Mouse (Mus musculus) hindbrain, embryonic 15.5 days (tissue): Measurements from ENCODE around the gene Mup16. TPM values are rescaled to one million over a fixed set of nuclear protein-coding genes. Genes with fewer than 3 reads are reported as not detected.
"Not testable (repeated sequence)": the region's sequence is repeated elsewhere in the genome, so short reads cannot be mapped to it uniquely, and the experiment has no call there.

Experiments used
- ATAC-seq: fragments of 200-750 bp; cut with Nextera tagmentation; 2 replicates; pipeline ENCODE4 v1.8.0; 2017; ENCODE audit warnings: low read depth, moderate number of reproducible peaks, moderate TSS enrichment; ENCODE audit not compliant: low FRiP score
- H3K27ac ChIP-seq: fragments of 300-500 bp; sonication (generic); replicated peaks from 2 replicates; pipeline ENCODE4 v1.5.1; 2015; ENCODE audit warnings: mild to moderate bottlenecking, inconsistent platforms
- H3K27me3 ChIP-seq: fragments of 300-500 bp; sonication (generic); 2 replicates; pipeline ENCODE4 v1.6.1; 2015; ENCODE audit warnings: control low read depth, inconsistent platforms
- H3K36me3 ChIP-seq: fragments of 300-500 bp; sonication (generic); 2 replicates; pipeline ENCODE4 v1.6.1; 2015; ENCODE audit warnings: control low read depth, inconsistent platforms
- H3K4me1 ChIP-seq: fragments of 300-500 bp; sonication (generic); replicated peaks from 2 replicates; pipeline ENCODE4 v1.6.1; 2015; ENCODE audit warnings: control low read depth, inconsistent platforms
- H3K4me2 ChIP-seq: fragments of 300-500 bp; sonication (generic); 2 replicates; pipeline ENCODE4 v1.6.1; 2015; ENCODE audit warnings: moderate library complexity, mild to moderate bottlenecking, inconsistent platforms
- H3K4me3 ChIP-seq: fragments of 300-500 bp; sonication (generic); 2 replicates; pipeline ENCODE4 v1.5.1; 2015; ENCODE audit warnings: mild to moderate bottlenecking, inconsistent platforms
- H3K9ac ChIP-seq: fragments of 300-500 bp; sonication (generic); 2 replicates; pipeline ENCODE4 v1.6.1; 2015; ENCODE audit warnings: inconsistent platforms
- H3K9me3 ChIP-seq: fragments of 300-500 bp; sonication (generic); 2 replicates; pipeline ENCODE4 v1.6.1; 2016; ENCODE audit warnings: control low read depth, inconsistent platforms
- WGBS: fragments of 180-500 bp; shearing (Covaris S2); methylation state at CpG from one replicate; pipeline ENCODE4 v1.1.7; 2015; 5-methylcytosine and 5-hydroxymethylcytosine counted together
- polyA plus RNA-seq: library from polyadenylated mRNA; unstranded; fragments of >200 nt; fragmentation: Nextera tagmentation; extraction: Ambion mirVana; gene quantifications from 2 replicates; pipeline ENCODE4 v1.2.1, GENCODE M21; 2015

The Mup16 gene
- not detected in 2 replicates for polyA plus RNA-seq

DNA sequence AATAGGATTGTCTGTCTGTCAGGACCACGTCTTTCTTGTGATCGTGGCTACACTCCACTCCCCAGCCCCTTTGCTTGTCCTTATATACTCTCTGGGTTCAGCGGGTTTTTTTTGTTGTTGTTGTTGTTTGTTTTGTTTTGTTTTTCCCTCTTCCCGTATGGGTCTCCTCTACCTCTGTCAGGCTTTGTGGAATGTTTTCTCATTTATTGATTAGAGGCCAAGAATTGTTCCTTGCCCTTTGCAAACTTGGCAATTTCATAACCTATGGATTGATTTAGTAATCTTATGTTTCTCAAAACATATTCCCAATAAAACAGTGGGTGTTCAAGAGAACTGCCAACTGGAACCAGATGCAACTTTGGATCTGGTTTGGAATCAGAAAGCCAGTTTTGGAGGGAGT, at the start of gene Mup16:
Gene Mup16, minus strand, starts transcription at position 101 of the 400 bp plus-strand sequence.
- not testable (repeated sequence) for H3K27ac ChIP-seq, ATAC-seq, H3K4me1 ChIP-seq, H3K27me3 ChIP-seq, H3K9me3 ChIP-seq, H3K4me3 ChIP-seq, H3K9ac ChIP-seq, H3K4me2 ChIP-seq, H3K36me3 ChIP-seq
- WGBS, result 95% methylated on average over 4 of the region's 4 CpGs

- H3K4me2 ChIP-seq, H3K36me3 ChIP-seq, H3K9ac ChIP-seq, H3K9me3 ChIP-seq, H3K27me3 ChIP-seq, H3K4me3 ChIP-seq, ATAC-seq, H3K27ac ChIP-seq, H3K4me1 ChIP-seq: not testable (repeated sequence)
- WGBS, result 28% methylated on average over 2 of the region's 2 CpGs
Observed at GRCm38 (mm10) chr4:61555887-61556286, 36.6 kb upstream of the Mup16 start.

Other genes starting within 250 kb of the Mup16 start
- not detected in 2 replicates for gene Mup14, start 215.5 kb downstream of the Mup16 start, polyA plus RNA-seq
- gene Mup15, start 79.8 kb downstream of the Mup16 start, polyA plus RNA-seq, result not detected in 2 replicates
- not detected in 2 replicates for gene Mup17, start 76.3 kb upstream of the Mup16 start, polyA plus RNA-seq
- gene Mup18, start 154.6 kb upstream of the Mup16 start, polyA plus RNA-seq, result not detected in 2 replicates